Mouse (Mus musculus) neutrophil, adult 5-6 weeks (primary cell): ENCODE data around the gene Gpr35. TPM values are rescaled to one million over a fixed set of nuclear protein-coding genes. Genes with fewer than 3 reads are reported as not detected.

Source experiments
- ATAC-seq: fragments of 151-379, 151-347 bp; 2 replicates; pipeline ENCODE4 v1.8.0; 2017; ENCODE audit warnings: mild to moderate bottlenecking, moderate TSS enrichment; ENCODE audit not compliant: insufficient number of reproducible peaks, poor library complexity, low FRiP score, severe bottlenecking; ENCODE audit errors: extremely low read depth
- total RNA-seq: library from RNA; stranded (forward); fragments of 200-1000 nt; gene quantifications from 2 replicates; pipeline ENCODE4 v1.2.3, GENCODE M21; 2017

Gene Gpr35
- 22.1 and 24.3 TPM in 2 replicates for total RNA-seq

GRCm38 (mm10) chr1:92950607-92951006, at the start of gene Gpr35:
Gpr35 (plus strand) TSS chr1:92950865.
- no peak for ATAC-seq

- ATAC-seq, result no peak
Observed at GRCm38 (mm10) chr1:92902786-92903185, 47.9 kb upstream of the Gpr35 start, which contains the start of gene Ankmy1. Ankmy1 (minus strand) TSS chr1:92902906.

GRCm38 (mm10) chr1:92903627-92904026, 47.0 kb upstream of the Gpr35 start:
- no peak for ATAC-seq

- no peak for ATAC-seq
Observed at GRCm38 (mm10) chr1:92905703-92906310, 44.9 kb upstream of the Gpr35 start.

GRCm38 (mm10) chr1:92906779-92907631, 43.7 kb upstream of the Gpr35 start, which contains the start of gene Dusp28:
Dusp28 (plus strand) TSS chr1:92906981.
- ATAC-seq, result peak; percentile 76

- no peak for ATAC-seq
Observed at GRCm38 (mm10) chr1:92907632-92908360, 42.9 kb upstream of the Gpr35 start.

GRCm38 (mm10) chr1:92908664-92909063, 42.0 kb upstream of the Gpr35 start:
- ATAC-seq, result no peak

GRCm38 (mm10) chr1:92909068-92909467, 41.6 kb upstream of the Gpr35 start:
- no peak for ATAC-seq

- peak; percentile 42 for ATAC-seq
Observed at GRCm38 (mm10) chr1:92910239-92910885, 40.3 kb upstream of the Gpr35 start, which contains the start of gene Rnpepl1. Rnpepl1 (plus strand) TSS chr1:92910783.

- ATAC-seq, result no peak
Observed at GRCm38 (mm10) chr1:92910925-92911720, 39.5 kb upstream of the Gpr35 start.

- no peak for ATAC-seq
Observed at GRCm38 (mm10) chr1:92911721-92912138, 38.9 kb upstream of the Gpr35 start.

GRCm38 (mm10) chr1:92912286-92912685, 38.4 kb upstream of the Gpr35 start:
- no peak for ATAC-seq

GRCm38 (mm10) chr1:92914239-92914638, 36.4 kb upstream of the Gpr35 start:
- no peak for ATAC-seq

GRCm38 (mm10) chr1:92914993-92915392, 35.7 kb upstream of the Gpr35 start:
- ATAC-seq, result no peak

GRCm38 (mm10) chr1:92916725-92917124, 33.9 kb upstream of the Gpr35 start:
- ATAC-seq, result no peak

GRCm38 (mm10) chr1:92919151-92919550, 31.5 kb upstream of the Gpr35 start:
- ATAC-seq, result no peak

- no peak for ATAC-seq
Observed at GRCm38 (mm10) chr1:92919775-92920174, 30.9 kb upstream of the Gpr35 start.
